Mouse (Mus musculus) cerebellum, postnatal 10 days (tissue): ENCODE data around the gene S1pr3.

Source experiments
- DNase-seq, 2 experiments: peaks; one replicate each; pipeline ENCODE4 v3.0.0; 2021; ENCODE audit warnings: mixed read lengths in 2 of 2

S1pr3 gene

DNA sequence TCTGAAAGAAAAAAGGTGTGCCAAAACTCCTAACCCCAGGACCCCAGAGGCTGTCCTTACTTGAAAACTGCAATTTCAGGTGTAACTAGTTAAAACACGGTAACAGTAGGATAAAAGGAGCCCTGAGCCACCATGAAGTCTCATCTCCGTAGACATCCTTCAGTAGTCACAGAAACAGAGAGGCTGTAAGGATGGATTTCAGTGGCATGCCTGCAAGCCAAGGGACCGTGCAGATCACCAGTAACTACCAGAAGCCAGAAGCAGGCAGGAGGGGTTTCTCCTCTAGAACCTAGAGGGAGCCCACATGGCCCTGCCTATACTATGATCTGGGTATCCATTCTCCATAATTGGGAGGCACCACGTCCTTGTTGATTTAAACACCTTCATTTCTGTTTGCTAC is 55.9 kb downstream of the S1pr3 start:
- DNase-seq, result no peak

DNA sequence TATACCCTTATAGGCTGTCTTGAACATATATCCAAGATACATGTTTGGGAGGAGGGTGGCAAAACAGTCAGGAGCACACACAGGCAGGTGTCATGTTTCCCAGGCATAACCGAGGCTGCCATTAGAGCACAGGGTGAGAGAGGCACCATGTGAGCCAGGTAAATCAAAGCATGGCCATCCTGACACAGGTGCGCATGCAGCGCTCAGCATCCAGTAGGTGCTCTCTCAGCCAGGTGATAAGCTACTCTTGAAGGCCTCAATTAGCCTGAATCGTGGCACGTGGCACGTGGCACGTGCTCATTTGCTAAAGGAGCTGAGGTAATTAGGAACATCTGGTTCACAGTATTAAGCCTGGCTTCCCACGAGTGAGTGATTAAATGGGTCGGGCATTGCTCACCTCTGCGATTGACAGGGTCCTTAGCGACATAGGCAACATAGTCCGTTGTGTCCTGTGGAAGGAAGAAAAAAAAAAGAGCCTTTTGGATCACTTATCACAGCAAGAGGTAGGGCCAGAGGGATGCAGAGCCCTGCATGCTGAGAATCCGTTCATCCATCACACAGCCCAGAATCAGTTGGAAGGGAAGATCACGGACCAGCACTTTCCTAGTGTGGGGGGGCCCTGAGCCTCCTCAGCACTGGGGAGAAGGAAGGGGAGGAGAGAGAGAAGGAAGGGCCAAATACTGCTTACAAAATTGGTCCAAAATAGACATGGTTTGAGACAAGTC is 57.8 kb downstream of the S1pr3 start:
- DNase-seq, result no peak

DNA sequence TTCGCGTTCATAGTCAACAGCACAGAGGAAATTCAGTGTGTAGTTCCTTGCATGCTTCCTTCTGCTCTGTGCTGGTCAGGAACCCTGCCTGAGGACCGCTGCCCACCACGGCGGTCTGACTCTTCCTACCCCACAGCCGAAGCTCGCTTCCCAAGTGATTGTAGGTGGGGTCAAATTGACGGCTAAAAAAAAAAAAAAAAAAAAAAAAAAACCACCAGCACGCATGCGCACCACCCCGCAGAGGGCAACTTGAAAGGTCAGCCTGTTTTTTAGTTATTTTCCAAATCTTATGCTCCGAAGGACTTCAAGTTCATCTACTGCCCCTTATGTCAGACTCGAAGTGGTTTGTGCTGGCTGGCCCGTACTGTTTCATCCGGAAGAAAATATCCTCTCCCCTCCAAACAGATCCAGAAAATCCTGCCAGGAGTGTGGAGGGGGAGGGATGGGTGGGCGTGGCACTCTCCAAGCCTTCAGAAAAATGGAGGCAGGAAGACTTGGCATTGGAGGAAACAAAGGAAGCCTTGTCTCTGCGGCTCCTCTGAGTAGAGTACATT is 60.3 kb downstream of the S1pr3 start:
- no peak for DNase-seq
